Mouse (Mus musculus) forebrain, embryonic 14.5 days (tissue): Measurements from ENCODE around the gene Plxna4. TPM values are rescaled to one million over a fixed set of nuclear protein-coding genes. Genes with fewer than 3 reads are reported as not detected.

Source experiments
- ATAC-seq: fragments of 200-750 bp; cut with Nextera tagmentation; 2 replicates; pipeline ENCODE4 v1.8.0; 2017; ENCODE audit warnings: mild to moderate bottlenecking, moderate library complexity
- DNase-seq: peaks from one replicate; pipeline ENCODE4 v3.0.0-alpha.2; 2015; ENCODE audit warnings: low spot score
- H3K27ac ChIP-seq: fragments of 300-500 bp; sonication (generic); 2 replicates; pipeline ENCODE4 v1.5.1; 2014; ENCODE audit warnings: low read depth, mild to moderate bottlenecking, control low read depth, low read length, moderate library complexity
- H3K27me3 ChIP-seq: fragments of 300-500 bp; sonication (generic); replicated peaks from 2 replicates; pipeline ENCODE4 v1.6.1; 2014; ENCODE audit warnings: low read length, control low read depth, mixed read lengths; ENCODE audit not compliant: control insufficient read depth, insufficient read depth
- H3K36me3 ChIP-seq: fragments of 300-500 bp; sonication (generic); 2 replicates; pipeline ENCODE4 v1.6.1; 2014; ENCODE audit warnings: low read length, control low read depth; ENCODE audit not compliant: control insufficient read depth, insufficient read depth
- H3K4me1 ChIP-seq: fragments of 300-500 bp; sonication (generic); 2 replicates; pipeline ENCODE4 v1.6.1; 2014; ENCODE audit warnings: antibody characterized with exemption, low read length, control low read depth; ENCODE audit not compliant: control insufficient read depth, insufficient read depth
- H3K4me2 ChIP-seq: fragments of 300-500 bp; sonication (generic); 2 replicates; pipeline ENCODE4 v1.6.1; 2014; ENCODE audit warnings: mild to moderate bottlenecking, control low read depth, low read length
- H3K4me3 ChIP-seq: fragments of 300-500 bp; sonication (generic); 2 replicates; pipeline ENCODE4 v1.5.1; 2014; ENCODE audit warnings: low read depth, low read length, control low read depth
- H3K9ac ChIP-seq: fragments of 300-500 bp; sonication (generic); 2 replicates; pipeline ENCODE4 v1.6.1; 2014; ENCODE audit warnings: mild to moderate bottlenecking, low read length, control low read depth, moderate library complexity
- H3K9me3 ChIP-seq: fragments of 300-500 bp; sonication (generic); replicated peaks from 2 replicates; pipeline ENCODE4 v1.6.1; 2016; ENCODE audit warnings: low read length, control low read depth, mixed read lengths; ENCODE audit not compliant: control insufficient read depth
- WGBS: fragments of 180-500 bp; shearing (Covaris S2); extraction: QIAGEN DNeasy Blood & Tissue Kit; methylation state at CpG from one replicate; pipeline ENCODE4 v1.1.7; 2014; 5-methylcytosine and 5-hydroxymethylcytosine counted together
- polyA plus RNA-seq: library from polyadenylated mRNA; unstranded; fragments of >200 nt; fragmentation: Nextera tagmentation; extraction: Ambion mirVana; gene quantifications from 2 replicates; pipeline ENCODE4 v1.2.1, GENCODE M21; 2014

Gene Plxna4
- polyA plus RNA-seq, 1 experiment from 2014 or later = 19.9 TPM

GRCm38 (mm10) chr6:32252168-32252567, 335.8 kb downstream of the Plxna4 start:
- Histone ChIP-seq H3K4me3 (no peak overlapping the region), H3K9ac (no peak overlapping the region), H3K4me1 (peaks cover 16% of the 10 kb centered on the region), H3K27ac (no peak overlapping the region), H3K27me3 (no peaks in the 10 kb centered on the region), H3K9me3 (no peaks in the 10 kb centered on the region), H3K36me3 (no peaks in the 10 kb centered on the region), H3K4me2 (no peak overlapping the region)
- 28% methylated on average over 7 of the region's 7 CpGs for WGBS
- DNase-seq (peak; percentile 90), ATAC-seq (peak; percentile 92)

DNA sequence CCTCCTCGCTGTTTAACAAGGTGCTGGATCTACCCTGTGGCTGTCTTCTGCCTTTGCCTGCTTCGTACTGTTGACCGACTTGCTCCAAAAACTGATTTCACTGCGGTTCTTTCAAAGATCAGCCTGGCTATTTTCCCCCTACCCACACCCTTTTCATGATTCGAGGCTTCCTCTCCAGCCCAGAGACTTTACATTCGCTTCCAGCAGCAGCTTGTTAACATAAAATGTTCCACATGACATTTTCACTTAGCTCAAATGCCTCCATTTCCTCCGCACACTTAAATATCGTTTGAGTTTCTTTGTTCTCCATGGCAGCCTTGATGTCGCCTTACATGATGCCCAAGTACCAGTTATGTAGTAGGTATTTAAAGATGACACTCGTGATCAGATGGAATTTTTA, 336.3 kb downstream of the Plxna4 start:
- DNase-seq (peak; percentile 40), ATAC-seq (peak; percentile 13; the same call in 1 of the 2 replicates)
- H3K27ac ChIP-seq = no peak overlapping the region; the same call in 1 of the 2 replicates
- no peaks in the 10 kb centered on the region for H3K9me3 ChIP-seq
- no peak overlapping the region for H3K9ac ChIP-seq
- no peaks in the 10 kb centered on the region for H3K36me3 ChIP-seq
- H3K27me3 ChIP-seq = no peaks in the 10 kb centered on the region
- H3K4me3 ChIP-seq = no peak overlapping the region
- WGBS = 70% methylated on average over 10 of the region's 10 CpGs
- H3K4me2 ChIP-seq = no peak overlapping the region
- peaks cover 16% of the 10 kb centered on the region for H3K4me1 ChIP-seq

DNA sequence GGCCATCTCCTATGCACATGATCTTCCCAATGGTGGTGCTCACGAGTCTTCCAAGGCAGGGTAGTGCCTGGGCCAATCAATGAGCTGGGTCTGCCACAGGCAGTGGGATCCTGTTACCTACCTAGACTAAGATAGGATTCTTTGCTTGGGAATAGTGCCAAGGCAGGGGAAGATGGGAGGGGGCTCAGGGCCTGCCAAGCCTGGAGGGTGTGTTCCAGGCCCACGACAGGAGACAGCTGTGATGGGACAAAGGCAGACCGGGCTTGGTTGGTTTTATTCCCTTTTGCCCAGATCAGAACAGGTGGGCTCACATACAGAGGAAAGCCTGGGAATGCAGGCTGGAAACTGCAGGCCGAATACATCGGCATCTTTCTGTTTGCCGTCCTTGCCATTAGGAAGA, 342.0 kb downstream of the Plxna4 start:
- Histone ChIP-seq H3K36me3 (no peaks in the 10 kb centered on the region), H3K27ac (no peak overlapping the region), H3K9me3 (no peaks in the 10 kb centered on the region), H3K4me1 (0 out of 2 replicates have a peak, but pooled peaks cover 2% of the 10 kb centered on the region), H3K4me3 (no peak overlapping the region), H3K27me3 (no peaks in the 10 kb centered on the region), H3K4me2 (no peak overlapping the region), H3K9ac (no peak overlapping the region)
- peak; percentile 46; the same call in 1 of the 2 replicates for ATAC-seq
- WGBS = 46% methylated on average over 6 of the region's 6 CpGs
- peak; percentile 46 for DNase-seq

DNA sequence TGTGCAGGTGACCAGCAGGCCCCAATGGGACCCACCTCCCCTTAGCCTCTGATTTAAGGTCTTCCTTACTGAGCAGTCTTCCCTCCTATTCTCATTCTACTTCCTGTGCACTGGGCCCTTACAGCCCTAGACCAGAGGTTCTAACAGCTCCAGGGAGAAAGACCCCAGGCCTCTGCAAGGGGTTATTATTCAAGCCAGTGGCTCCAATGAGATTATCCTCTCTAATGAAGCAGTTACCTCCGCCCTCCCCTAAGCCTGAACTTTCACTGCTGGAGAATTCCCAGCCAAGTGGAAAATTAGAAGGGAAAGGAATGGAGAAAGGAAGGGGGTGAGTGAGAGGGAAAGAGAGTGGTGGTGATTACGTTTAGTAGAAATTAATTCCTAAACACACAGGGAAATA, 345.0 kb downstream of the Plxna4 start:
- Histone ChIP-seq H3K4me3 (no peak overlapping the region), H3K27ac (no peak overlapping the region), H3K4me2 (no peak overlapping the region), H3K36me3 (no peaks in the 10 kb centered on the region), H3K27me3 (no peaks in the 10 kb centered on the region), H3K4me1 (0 out of 2 replicates have a peak, but pooled peaks cover 2% of the 10 kb centered on the region), H3K9me3 (no peaks in the 10 kb centered on the region), H3K9ac (no peak overlapping the region)
- ATAC-seq (no peak), DNase-seq (peak; percentile 27)
- 10% methylated on average over 2 of the region's 2 CpGs for WGBS

DNA sequence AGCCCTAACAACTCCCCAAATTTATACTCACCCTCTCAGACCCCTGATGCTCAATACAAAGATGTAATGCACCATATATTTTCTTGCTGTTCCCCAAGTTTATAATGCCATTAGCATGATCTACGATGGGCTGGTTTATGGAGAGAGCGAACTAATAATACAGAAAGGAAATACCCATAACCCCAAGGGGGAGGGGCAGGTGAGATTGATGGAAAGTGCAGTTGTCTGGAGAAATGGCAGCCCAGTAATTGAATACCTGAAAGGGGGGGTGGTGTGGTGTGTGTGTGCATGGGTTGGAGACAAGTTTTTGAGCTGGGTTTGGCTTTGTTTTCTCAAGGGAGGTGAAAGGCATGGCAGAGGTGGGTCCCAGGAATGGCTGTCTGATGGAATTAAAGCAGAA, 356.6 kb downstream of the Plxna4 start:
- H3K9me3 ChIP-seq = no peaks in the 10 kb centered on the region
- peaks cover 6% of the 10 kb centered on the region; the same call in 1 of the 2 replicates for H3K36me3 ChIP-seq
- 94% methylated on average over 2 of the region's 2 CpGs for WGBS
- H3K27ac ChIP-seq = no peak overlapping the region
- no peak for ATAC-seq
- H3K4me2 ChIP-seq = no peak overlapping the region
- DNase-seq = no peak
- H3K27me3 ChIP-seq = no peaks in the 10 kb centered on the region
- no peaks in the 10 kb centered on the region for H3K4me1 ChIP-seq
- no peak overlapping the region for H3K4me3 ChIP-seq
- no peak overlapping the region for H3K9ac ChIP-seq

- 10% methylated on average over 1 of the region's 1 CpGs for WGBS
- peak; percentile 46 for DNase-seq
Measured at GRCm38 (mm10) chr6:32226636-32227035, 361.4 kb downstream of the Plxna4 start.

DNA sequence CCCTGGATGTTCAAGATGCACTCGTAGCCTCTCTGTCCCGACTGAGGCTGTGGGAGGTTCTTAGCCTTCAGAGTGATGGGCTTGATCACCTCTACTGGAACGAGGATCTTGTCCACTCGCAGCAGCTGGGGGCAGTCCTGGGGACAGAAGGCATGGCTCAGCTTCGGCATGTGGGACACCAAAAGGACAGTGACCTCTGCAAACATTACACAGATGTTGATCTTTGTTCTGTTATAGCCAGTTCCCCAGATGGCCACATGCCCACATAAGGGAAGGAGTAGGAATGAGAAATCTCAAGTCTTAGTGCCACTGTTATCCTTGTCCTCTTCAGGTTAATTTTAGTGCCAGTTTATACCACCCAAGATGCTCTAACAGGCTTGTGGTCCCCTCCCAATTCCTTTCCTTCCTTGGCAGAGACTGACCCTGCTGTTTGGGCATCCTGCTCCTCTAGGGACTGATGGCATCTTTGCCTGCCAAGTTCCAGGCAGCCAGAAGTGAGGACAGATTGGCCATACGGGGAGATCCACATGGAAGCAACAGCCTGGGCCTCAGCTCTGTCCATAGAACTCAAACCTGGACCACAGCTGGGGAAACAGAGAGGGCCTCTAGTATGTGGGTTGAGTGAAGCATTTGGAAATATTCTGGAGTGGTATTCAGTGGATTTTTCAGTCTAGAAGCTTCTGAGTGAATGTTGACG, 363.8 kb downstream of the Plxna4 start:
- Histone ChIP-seq H3K4me1 (no peaks in the 10 kb centered on the region), H3K4me3 (no peak overlapping the region), H3K9ac (no peak overlapping the region), H3K27ac (no peak overlapping the region), H3K9me3 (no peaks in the 10 kb centered on the region), H3K4me2 (no peak overlapping the region), H3K36me3 (peaks cover 9% of the 10 kb centered on the region; the same call in 1 of the 2 replicates), H3K27me3 (no peaks in the 10 kb centered on the region)
- DNase-seq (peak; percentile 27), ATAC-seq (no peak)
- 85% methylated on average over 7 of the region's 7 CpGs for WGBS

More at GRCm38 (mm10) chr6:32226636-32227035, 361.4 kb downstream of the Plxna4 start:
- Histone ChIP-seq H3K36me3 (peaks cover 9% of the 10 kb centered on the region; the same call in 1 of the 2 replicates), H3K4me3 (no peak overlapping the region), H3K27ac (no peak overlapping the region), H3K4me2 (no peak overlapping the region), H3K9ac (no peak overlapping the region), H3K27me3 (no peaks in the 10 kb centered on the region), H3K4me1 (no peaks in the 10 kb centered on the region), H3K9me3 (no peaks in the 10 kb centered on the region)
- ATAC-seq = no peak

GRCm38 (mm10) chr6:32220765-32221164, 367.2 kb downstream of the Plxna4 start:
- no peaks in the 10 kb centered on the region for H3K4me1 ChIP-seq
- ATAC-seq (no peak), DNase-seq (no peak)
- H3K9me3 ChIP-seq = no peaks in the 10 kb centered on the region
- no peak overlapping the region for H3K27ac ChIP-seq
- H3K4me3 ChIP-seq = no peak overlapping the region
- no peaks in the 10 kb centered on the region for H3K27me3 ChIP-seq
- H3K9ac ChIP-seq = no peak overlapping the region
- 93% methylated on average over 8 of the region's 8 CpGs for WGBS
- no peak overlapping the region for H3K4me2 ChIP-seq
- peaks cover 9% of the 10 kb centered on the region; the same call in 1 of the 2 replicates for H3K36me3 ChIP-seq

DNA sequence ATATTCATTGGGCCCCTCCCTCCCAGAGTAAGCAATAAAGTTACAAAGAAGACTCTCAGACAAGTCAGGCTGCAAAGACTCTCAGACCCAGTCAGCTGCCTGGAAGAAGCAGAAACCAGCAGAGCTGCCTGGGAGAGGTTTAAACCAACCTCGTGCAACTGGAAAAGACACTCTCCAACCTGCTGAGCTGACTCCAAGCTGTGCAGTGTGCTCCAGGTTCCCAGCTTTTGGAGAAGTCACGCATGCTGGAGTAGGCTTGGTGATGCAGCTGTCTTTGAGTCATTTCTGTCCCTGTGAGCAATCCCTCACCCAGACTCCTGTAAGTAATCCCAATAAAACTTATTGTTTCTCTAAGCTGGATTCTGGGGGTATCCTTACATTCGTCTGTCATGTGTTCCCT, 369.4 kb downstream of the Plxna4 start:
- Histone ChIP-seq H3K4me1 (no peaks in the 10 kb centered on the region), H3K4me3 (no peak overlapping the region), H3K9me3 (no peaks in the 10 kb centered on the region), H3K27ac (no peak overlapping the region), H3K4me2 (no peak overlapping the region), H3K27me3 (no peaks in the 10 kb centered on the region), H3K9ac (no peak overlapping the region), H3K36me3 (peaks cover 5% of the 10 kb centered on the region; the same call in 1 of the 2 replicates)
- ATAC-seq (no peak), DNase-seq (no peak)
- WGBS = 82% methylated on average over 3 of the region's 3 CpGs
